Mouse (Mus musculus): Measurements from ENCODE around the gene Nkx3-2. TPM values are rescaled to one million over a fixed set of nuclear protein-coding genes. Genes with fewer than 3 reads are reported as not detected.

The Nkx3-2 gene
- polyA plus RNA-seq, 2 experiments, result 0.02 TPM; not detected in 1

DNA sequence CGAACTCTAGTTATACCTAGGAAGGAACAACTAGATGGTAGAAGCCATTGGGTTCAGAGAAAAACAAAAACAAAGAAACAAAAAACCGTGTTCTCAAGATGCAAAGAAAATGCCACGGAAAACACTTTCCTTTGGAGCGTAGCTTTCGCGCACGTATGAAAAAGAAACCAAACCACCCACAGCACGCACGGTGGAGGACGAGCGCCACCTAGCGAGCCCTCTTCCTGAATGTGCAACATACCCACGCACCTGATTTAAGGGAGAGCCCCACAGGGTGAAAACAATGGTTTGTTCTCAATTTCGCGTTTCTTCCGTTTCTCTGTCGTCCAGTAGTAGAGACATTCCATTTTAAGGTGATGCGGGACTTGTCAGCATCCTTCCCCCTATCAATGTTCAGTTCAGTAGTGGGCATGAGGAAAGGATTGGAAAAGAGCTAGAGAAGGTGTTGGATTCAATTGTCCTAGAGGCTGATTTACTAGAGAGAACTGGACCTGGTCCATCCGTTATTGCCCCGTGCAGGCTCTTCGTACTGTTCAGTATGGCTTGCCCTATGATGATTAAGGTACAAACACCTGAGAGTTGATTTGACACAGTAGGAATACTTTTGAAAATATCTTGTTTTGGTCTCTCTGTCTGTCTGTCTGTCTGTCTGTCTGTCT is 4.2 kb upstream of the Nkx3-2 start:
- Histone ChIP-seq H3K9me3 (ENCODE audit: control insufficient read depth, low read length) (no peaks in the 10 kb centered on the region), H3K4me1 (replicated peaks; ENCODE audit: control insufficient read depth in 2 of 2, insufficient read depth in 2 of 2, low read length in 1 of 2) (no peaks in the 10 kb centered on the region), H3K36me3 (replicated peaks; ENCODE audit: control insufficient read depth, insufficient read depth, low read depth) (no peaks in the 10 kb centered on the region), H3K27me3 (ENCODE audit: control insufficient read depth, insufficient read depth, low read length) (peaks cover 48% of the 10 kb centered on the region), H3K4me3 (ENCODE audit: insufficient read depth in 1 of 2, low read depth in 2 of 2, low read length in 2 of 2) (peak overlapping the region; percentile 23 to 50; a peak in 3 of 4 replicates), H3K4me2 (ENCODE audit: low read depth) (peak overlapping the region; percentile 65), H3K9ac (replicated peaks) (no peak overlapping the region), H3K27ac (no peak overlapping the region)
- 4% methylated on average over 21 of the region's 21 CpGs for WGBS (ENCODE audit: insufficient replicate concordance)
- no peak for ATAC-seq (ENCODE audit: insufficient read depth)
- DNase-seq (ENCODE audit: low read depth in 3 of 3, low spot score in 3 of 3), result peak; percentile 32 to 56 (median 49)
- TF ChIP-seq CTCF (IDR thresholded peaks at IDR 0.05; ENCODE audit: low read depth), result peak; percentile 95
- TF ChIP-seq EP300 (IDR thresholded peaks at IDR 0.05; ENCODE audit: low read depth), result no peak

DNA sequence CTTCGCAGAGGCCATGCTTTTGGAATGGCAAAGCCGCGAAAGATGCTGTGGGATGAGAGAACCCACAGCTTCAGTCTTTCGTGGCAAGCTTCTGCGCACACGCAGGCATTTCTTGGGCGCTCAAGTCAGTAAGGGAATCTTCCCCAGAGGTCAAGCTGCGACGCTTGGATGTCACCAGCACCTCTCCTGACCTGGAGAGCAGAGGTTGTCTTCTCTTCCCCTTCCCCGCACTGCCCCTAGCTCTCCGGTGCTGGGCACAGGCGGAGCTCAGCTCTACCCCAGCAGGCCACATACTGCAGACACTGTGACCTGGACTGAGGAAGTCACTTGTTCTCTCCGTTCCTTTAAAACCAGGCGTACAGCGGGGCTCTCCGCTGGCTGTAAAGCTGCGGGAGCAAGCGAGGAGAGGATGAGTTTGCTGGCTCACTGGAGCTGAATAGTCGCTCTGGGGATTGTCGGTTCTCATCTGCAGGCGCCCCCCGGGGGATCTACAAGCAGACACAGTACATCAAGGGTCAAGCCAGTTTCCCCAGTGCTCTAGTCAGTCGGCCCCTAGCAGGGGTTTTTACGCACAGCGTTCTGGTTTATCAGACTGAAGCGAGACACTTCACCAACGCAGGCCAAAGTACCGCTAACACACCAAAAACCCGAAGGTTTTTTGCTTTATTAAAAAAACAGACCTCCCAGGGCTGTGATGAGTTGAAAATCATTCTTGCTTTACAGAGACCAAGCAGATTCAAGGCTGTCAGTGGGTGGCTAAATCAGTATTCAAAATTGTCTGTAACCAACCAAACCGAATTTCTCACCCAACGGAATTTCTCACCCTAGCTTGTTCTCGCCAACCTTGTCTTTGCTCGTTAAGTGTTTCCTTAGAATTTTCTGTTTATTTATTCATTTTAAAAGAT is 3.2 kb upstream of the Nkx3-2 start:
- Histone ChIP-seq H3K4me1 (replicated peaks; ENCODE audit: control insufficient read depth in 2 of 2, insufficient read depth in 2 of 2, low read length in 1 of 2) (no peaks in the 10 kb centered on the region), H3K27ac (no peak overlapping the region), H3K9ac (replicated peaks) (no peak overlapping the region), H3K4me3 (ENCODE audit: insufficient read depth in 1 of 2, low read depth in 2 of 2, low read length in 2 of 2) (peak overlapping the region; percentile 23 to 50; a peak in 3 of 4 replicates), H3K36me3 (replicated peaks; ENCODE audit: control insufficient read depth, insufficient read depth, low read depth) (no peaks in the 10 kb centered on the region), H3K9me3 (ENCODE audit: control insufficient read depth, low read length) (no peaks in the 10 kb centered on the region), H3K27me3 (ENCODE audit: control insufficient read depth, insufficient read depth, low read length) (peaks cover 58% of the 10 kb centered on the region), H3K4me2 (ENCODE audit: low read depth) (peak overlapping the region; percentile 65)
- no peak for TF ChIP-seq EP300 (IDR thresholded peaks at IDR 0.05; ENCODE audit: low read depth)
- TF ChIP-seq CTCF (IDR thresholded peaks at IDR 0.05; ENCODE audit: low read depth), result no peak
- DNase-seq (ENCODE audit: low read depth in 3 of 3, low spot score in 3 of 3), result no peak
- WGBS (ENCODE audit: insufficient replicate concordance), result 2% methylated on average over 33 of the region's 33 CpGs
- no peak for ATAC-seq (ENCODE audit: insufficient read depth)

DNA sequence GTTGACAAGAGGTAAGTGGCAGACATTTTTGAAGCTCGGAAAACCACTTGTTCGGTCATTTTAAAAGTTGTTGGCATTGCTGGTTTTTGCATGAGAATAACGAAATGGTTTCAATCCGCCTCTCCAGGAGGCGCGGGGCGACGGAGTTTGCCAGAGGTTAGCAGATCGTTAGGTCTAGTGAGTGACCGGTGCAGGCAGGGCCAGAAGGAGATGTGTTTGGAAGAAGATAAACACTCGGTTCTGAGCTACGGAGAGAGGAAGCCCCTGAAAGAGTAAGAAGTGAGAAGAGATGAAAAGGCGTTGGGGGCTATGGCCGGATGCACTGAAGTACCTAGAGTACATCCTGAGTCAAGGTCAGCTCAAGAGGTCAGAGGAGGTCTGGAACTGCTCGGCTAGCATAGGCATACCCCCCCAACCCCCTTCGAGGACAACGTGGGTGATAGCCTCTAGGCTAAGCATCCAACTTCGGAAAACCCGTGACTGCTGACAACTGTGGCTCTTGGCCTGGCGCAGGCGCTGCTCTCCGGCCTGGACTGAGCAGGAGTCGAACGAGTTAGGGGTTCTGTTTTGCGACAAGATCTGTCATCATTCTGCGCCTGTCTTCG is 2.2 kb upstream of the Nkx3-2 start:
- Histone ChIP-seq H3K27me3 (ENCODE audit: control insufficient read depth, insufficient read depth, low read length) (peaks cover 68% of the 10 kb centered on the region), H3K4me2 (ENCODE audit: low read depth) (no peak overlapping the region), H3K36me3 (replicated peaks; ENCODE audit: control insufficient read depth, insufficient read depth, low read depth) (no peaks in the 10 kb centered on the region), H3K9ac (replicated peaks) (no peak overlapping the region), H3K4me3 (ENCODE audit: insufficient read depth in 1 of 2, low read depth in 2 of 2, low read length in 2 of 2) (no peak overlapping the region), H3K9me3 (ENCODE audit: control insufficient read depth, low read length) (no peaks in the 10 kb centered on the region), H3K4me1 (replicated peaks; ENCODE audit: control insufficient read depth in 2 of 2, insufficient read depth in 2 of 2, low read length in 1 of 2) (no peaks in the 10 kb centered on the region), H3K27ac (no peak overlapping the region)
- TF ChIP-seq CTCF (IDR thresholded peaks at IDR 0.05; ENCODE audit: low read depth) (no peak), EP300 (IDR thresholded peaks at IDR 0.05; ENCODE audit: low read depth) (no peak)
- ATAC-seq (ENCODE audit: insufficient read depth) (no peak), DNase-seq (ENCODE audit: low read depth in 3 of 3, low spot score in 3 of 3) (no peak)
- 2% methylated on average over 27 of the region's 27 CpGs for WGBS (ENCODE audit: insufficient replicate concordance)

DNA sequence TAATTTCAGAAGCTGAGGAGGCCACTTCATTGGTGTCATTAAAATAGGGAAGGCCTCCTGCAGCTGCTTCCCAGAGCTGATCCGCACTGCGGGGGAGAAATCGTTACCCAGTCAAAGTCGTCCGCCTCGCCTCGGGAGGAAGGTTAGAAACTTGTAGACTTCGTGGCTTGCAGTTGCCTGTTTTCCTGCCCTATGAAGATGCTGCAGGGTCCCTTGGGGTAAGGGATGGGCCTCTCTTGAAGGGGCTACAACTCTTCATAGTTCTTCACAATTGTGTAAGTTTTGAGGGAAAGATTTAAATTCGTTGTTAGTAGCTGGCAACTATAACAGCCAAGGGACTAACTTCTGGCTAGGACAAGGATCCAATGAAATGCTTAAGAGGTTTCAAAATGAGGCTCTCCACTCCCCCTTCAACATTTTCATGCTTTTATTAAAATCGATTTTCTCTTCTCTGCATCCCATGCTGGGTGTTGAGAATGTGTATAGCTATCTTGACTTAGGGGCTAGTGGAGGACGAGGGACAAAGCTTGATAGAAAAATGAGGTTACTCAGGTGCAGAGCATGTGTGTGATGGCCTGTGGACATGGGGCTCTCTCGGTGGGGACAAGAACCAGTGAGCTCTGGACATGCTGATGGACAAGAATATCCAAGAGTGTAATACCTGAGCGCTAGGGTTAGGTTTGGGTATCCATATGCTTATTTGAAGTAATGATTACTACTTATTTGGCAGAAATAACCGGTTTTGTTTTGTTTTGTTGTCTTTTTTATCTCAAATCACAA is 1.5 kb upstream of the Nkx3-2 start:
- Histone ChIP-seq H3K4me1 (replicated peaks; ENCODE audit: control insufficient read depth in 2 of 2, insufficient read depth in 2 of 2, low read length in 1 of 2) (no peaks in the 10 kb centered on the region), H3K9ac (replicated peaks) (no peak overlapping the region), H3K36me3 (replicated peaks; ENCODE audit: control insufficient read depth, insufficient read depth, low read depth) (no peaks in the 10 kb centered on the region), H3K27me3 (ENCODE audit: control insufficient read depth, insufficient read depth, low read length) (peaks cover 75% of the 10 kb centered on the region), H3K27ac (no peak overlapping the region), H3K4me2 (ENCODE audit: low read depth) (no peak overlapping the region), H3K9me3 (ENCODE audit: control insufficient read depth, low read length) (no peaks in the 10 kb centered on the region), H3K4me3 (ENCODE audit: insufficient read depth in 1 of 2, low read depth in 2 of 2, low read length in 2 of 2) (no peak overlapping the region)
- TF ChIP-seq CTCF (IDR thresholded peaks at IDR 0.05; ENCODE audit: low read depth) (no peak), EP300 (IDR thresholded peaks at IDR 0.05; ENCODE audit: low read depth) (no peak)
- DNase-seq (ENCODE audit: low read depth in 3 of 3, low spot score in 3 of 3) (no peak), ATAC-seq (ENCODE audit: insufficient read depth) (no peak)
- WGBS (ENCODE audit: insufficient replicate concordance), result 1% methylated on average over 14 of the region's 14 CpGs
